Mouse (Mus musculus): Measurements from ENCODE around the gene Lss. TPM values are rescaled to one million over a fixed set of nuclear protein-coding genes. Genes with fewer than 3 reads are reported as not detected.

Lss gene
- polyA plus RNA-seq, 1 experiment, result 17.8 TPM

DNA sequence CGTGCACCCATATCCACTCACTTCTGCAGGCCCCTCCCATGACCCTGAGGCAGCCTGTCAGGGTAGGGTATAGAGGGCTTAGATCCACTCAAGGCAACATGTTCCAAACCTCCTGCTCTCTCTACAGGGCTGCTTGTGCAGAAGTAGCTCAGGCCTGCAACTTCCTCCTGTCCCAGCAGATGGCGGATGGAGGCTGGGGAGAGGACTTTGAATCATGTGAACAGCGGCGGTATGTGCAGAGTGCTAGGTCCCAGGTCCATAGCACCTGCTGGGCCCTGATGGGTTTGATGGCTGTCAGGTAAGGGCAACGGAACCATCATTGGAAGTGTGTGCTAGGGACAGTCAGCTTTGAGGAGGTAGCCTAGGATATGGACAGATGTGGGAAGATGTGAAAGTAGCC lies 19.1 kb downstream of the Lss start:
- no peak overlapping the region for H3K4me3 ChIP-seq (ENCODE audit: control insufficient read depth, insufficient read depth, low read length)
- no peaks in the 10 kb centered on the region for H3K4me1 ChIP-seq (replicated peaks; ENCODE audit: control insufficient read depth, insufficient read depth, low read length)
- 0 out of 2 replicates have a peak, but pooled peaks cover 7% of the 10 kb centered on the region for H3K36me3 ChIP-seq (ENCODE audit: control insufficient read depth, insufficient read depth, low read length)
- no peak for TF ChIP-seq POLR2A (IDR thresholded peaks at IDR 0.05; ENCODE audit: control insufficient read depth, extremely low read depth, insufficient read depth, low read length, poor library complexity)
- TF ChIP-seq CTCF (IDR thresholded peaks at IDR 0.05; ENCODE audit: borderline replicate concordance, control insufficient read depth, extremely low read depth, insufficient read depth, low read length, poor library complexity), result no peak
- H3K27ac ChIP-seq (ENCODE audit: control insufficient read depth, insufficient read depth, low read length), result no peak overlapping the region
- H3K27me3 ChIP-seq (ENCODE audit: control insufficient read depth, insufficient read depth, low read length), result no peaks in the 10 kb centered on the region
- DNase-seq, result no peak
- WGBS, result 95% methylated on average over 5 of the region's 5 CpGs

DNA sequence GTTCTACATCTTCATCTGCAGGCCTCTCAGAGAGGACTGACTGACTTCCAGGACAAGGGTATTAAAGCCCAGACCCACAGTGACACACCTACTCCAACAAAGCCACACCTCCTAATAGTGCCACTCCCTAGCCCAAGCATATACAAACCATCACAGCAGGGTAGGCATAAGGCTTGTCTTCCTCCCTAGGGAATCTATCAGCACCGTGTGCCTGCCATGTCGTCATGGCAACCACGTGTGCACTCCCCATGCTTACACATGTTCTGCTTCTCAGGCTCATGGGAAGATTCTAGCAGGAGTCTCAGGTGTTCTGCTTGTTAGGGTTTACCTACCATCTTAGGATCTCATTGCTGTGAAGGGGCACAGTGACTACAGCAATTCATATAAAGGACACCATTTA lies 20.2 kb downstream of the Lss start:
- H3K36me3 ChIP-seq (ENCODE audit: control insufficient read depth, insufficient read depth, low read length), result 0 out of 2 replicates have a peak, but pooled peaks cover 7% of the 10 kb centered on the region

DNA sequence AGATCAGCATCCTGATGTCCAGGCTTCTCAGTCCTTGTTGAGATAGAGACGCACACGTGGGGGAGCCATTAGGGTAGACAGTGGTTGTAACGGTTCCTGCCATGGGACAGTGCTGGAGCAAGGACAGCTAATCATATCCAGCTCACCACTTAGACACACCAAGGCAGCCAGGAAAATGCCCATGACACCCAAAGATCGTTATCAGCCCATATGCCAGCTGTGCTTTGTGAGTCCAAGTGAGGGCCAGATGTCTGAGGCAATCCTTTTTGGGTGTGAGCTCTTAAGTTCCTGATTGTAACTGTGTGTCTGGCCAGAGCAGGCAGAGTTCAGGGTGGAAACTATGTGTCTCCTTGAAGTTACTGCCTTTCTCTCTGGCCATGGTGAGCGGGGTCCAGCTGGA lies 22.7 kb downstream of the Lss start:
- Histone ChIP-seq H3K36me3 (ENCODE audit: control insufficient read depth, insufficient read depth, low read length) (0 out of 2 replicates have a peak, but pooled peaks cover 7% of the 10 kb centered on the region), H3K4me3 (ENCODE audit: control insufficient read depth, insufficient read depth, low read length) (no peak overlapping the region), H3K27me3 (ENCODE audit: control insufficient read depth, insufficient read depth, low read length) (no peaks in the 10 kb centered on the region), H3K27ac (ENCODE audit: control insufficient read depth, insufficient read depth, low read length) (no peak overlapping the region), H3K4me1 (replicated peaks; ENCODE audit: control insufficient read depth, insufficient read depth, low read length) (no peaks in the 10 kb centered on the region)
- DNase-seq, result no peak
- TF ChIP-seq CTCF (IDR thresholded peaks at IDR 0.05; ENCODE audit: borderline replicate concordance, control insufficient read depth, extremely low read depth, insufficient read depth, low read length, poor library complexity) (no peak), POLR2A (IDR thresholded peaks at IDR 0.05; ENCODE audit: control insufficient read depth, extremely low read depth, insufficient read depth, low read length, poor library complexity) (no peak)
- 93% methylated on average over 5 of the region's 5 CpGs for WGBS

More for the DNA sequence above, 20.2 kb downstream of the Lss start:
- TF ChIP-seq CTCF (IDR thresholded peaks at IDR 0.05; ENCODE audit: borderline replicate concordance, control insufficient read depth, extremely low read depth, insufficient read depth, low read length, poor library complexity) (no peak), POLR2A (IDR thresholded peaks at IDR 0.05; ENCODE audit: control insufficient read depth, extremely low read depth, insufficient read depth, low read length, poor library complexity) (no peak)
- DNase-seq, result no peak
- Histone ChIP-seq H3K27ac (ENCODE audit: control insufficient read depth, insufficient read depth, low read length) (no peak overlapping the region), H3K4me3 (ENCODE audit: control insufficient read depth, insufficient read depth, low read length) (no peak overlapping the region), H3K27me3 (ENCODE audit: control insufficient read depth, insufficient read depth, low read length) (no peaks in the 10 kb centered on the region), H3K4me1 (replicated peaks; ENCODE audit: control insufficient read depth, insufficient read depth, low read length) (no peaks in the 10 kb centered on the region)
- 95% methylated on average over 3 of the region's 3 CpGs for WGBS

DNA sequence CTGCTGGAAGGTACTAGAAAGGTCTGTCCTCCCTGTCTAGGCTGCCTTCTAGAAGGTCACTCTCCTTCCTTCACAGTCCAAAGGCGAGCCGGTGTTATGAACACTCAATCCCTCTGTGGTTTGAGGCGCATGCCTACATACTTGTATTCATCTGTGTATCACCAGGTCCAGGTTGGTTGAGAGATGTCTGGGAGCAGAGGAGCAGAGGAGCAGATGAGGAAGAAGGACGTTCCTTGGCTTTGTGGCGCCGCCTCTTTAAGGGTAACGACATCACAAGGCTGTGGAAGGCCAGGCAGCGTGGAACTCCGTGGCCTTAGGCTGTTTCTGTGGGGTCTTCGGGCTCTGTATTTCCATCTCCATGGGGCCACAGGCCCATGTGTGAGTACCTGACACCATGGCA lies 30.6 kb downstream of the Lss start, which contains the start of gene Spatc1l:
Spatc1l (plus strand) TSS at position 301 of the 400 bp plus-strand sequence.
- Histone ChIP-seq H3K4me3 (ENCODE audit: control insufficient read depth, insufficient read depth, low read length) (no peak within 1 kb of the TSS), H3K27me3 (ENCODE audit: control insufficient read depth, insufficient read depth, low read length) (no peaks in the 10 kb centered on the region), H3K36me3 (ENCODE audit: control insufficient read depth, insufficient read depth, low read length) (no peaks in the 10 kb centered on the region), H3K27ac (ENCODE audit: control insufficient read depth, insufficient read depth, low read length) (no peak within 1 kb of the TSS), H3K4me1 (replicated peaks; ENCODE audit: control insufficient read depth, insufficient read depth, low read length) (no peaks in the 10 kb centered on the region)
- DNase-seq, result no peak
- WGBS, result 85% methylated on average over 10 of the region's 10 CpGs
- TF ChIP-seq CTCF (IDR thresholded peaks at IDR 0.05; ENCODE audit: borderline replicate concordance, control insufficient read depth, extremely low read depth, insufficient read depth, low read length, poor library complexity), result no peak
- TF ChIP-seq POLR2A (IDR thresholded peaks at IDR 0.05; ENCODE audit: control insufficient read depth, extremely low read depth, insufficient read depth, low read length, poor library complexity), result no peak

DNA sequence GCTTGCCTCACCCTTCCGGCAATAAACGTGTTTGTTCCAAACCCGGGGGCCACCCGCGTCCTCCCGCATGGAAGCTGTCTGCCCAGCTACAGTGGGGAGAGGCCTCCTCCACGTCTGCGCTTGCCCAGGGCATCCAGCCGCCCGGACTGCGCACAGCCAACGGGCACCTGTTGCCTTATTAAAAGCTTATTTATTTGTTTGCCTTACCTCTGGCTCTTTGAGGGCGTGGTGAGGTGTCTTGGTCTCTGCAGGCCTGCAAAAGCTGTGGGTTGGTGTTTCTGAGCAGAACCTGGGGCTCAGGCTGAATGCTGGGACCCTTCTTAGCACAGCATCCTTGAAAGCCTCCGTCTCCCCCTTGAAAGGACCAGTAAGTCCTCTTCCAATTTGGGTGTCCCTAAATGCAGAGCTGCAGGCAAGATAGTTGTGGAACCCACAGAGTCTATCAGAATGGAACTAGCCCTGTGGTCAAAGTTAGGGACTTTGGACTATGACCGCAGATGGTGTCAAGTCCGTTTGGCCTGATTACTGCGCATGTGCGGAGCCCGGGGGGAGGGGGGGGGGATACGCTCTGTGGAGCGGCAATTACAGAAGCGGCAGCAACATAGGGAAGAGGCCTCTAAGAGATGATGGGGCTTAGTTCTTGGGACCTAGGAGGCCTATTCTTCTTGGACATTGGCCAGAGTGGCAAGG lies 38.8 kb downstream of the Lss start:
- H3K27me3 ChIP-seq (ENCODE audit: control insufficient read depth, insufficient read depth, low read length), result no peaks in the 10 kb centered on the region
- TF ChIP-seq CTCF (IDR thresholded peaks at IDR 0.05; ENCODE audit: borderline replicate concordance, control insufficient read depth, extremely low read depth, insufficient read depth, low read length, poor library complexity) (no peak), POLR2A (IDR thresholded peaks at IDR 0.05; ENCODE audit: control insufficient read depth, extremely low read depth, insufficient read depth, low read length, poor library complexity) (no peak)
- H3K4me3 ChIP-seq (ENCODE audit: control insufficient read depth, insufficient read depth, low read length), result no peak overlapping the region
- 94% methylated on average over 22 of the region's 22 CpGs for WGBS
- H3K27ac ChIP-seq (ENCODE audit: control insufficient read depth, insufficient read depth, low read length), result no peak overlapping the region
- DNase-seq, result no peak
- H3K36me3 ChIP-seq (ENCODE audit: control insufficient read depth, insufficient read depth, low read length), result no peaks in the 10 kb centered on the region
- no peaks in the 10 kb centered on the region for H3K4me1 ChIP-seq (replicated peaks; ENCODE audit: control insufficient read depth, insufficient read depth, low read length)

DNA sequence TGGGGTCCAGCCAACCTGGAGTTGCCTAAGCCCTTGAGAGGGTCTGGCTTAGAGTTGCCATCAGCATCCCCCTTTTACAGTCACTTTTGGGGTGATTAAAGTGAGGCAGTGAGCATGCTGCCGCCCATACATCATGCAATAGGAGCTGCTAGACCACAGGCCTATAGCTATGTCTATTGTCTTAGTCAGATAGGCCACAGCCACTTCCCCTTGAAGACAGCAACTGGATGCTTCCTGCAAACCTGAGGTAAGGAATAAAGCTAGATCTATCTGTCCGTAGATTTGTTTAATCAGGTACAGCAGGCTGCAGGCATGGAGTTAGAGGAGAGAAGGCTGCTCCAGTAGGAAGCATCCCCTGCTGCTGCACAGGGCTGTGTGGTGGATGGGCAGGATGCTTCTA lies 39.7 kb downstream of the Lss start:
- TF ChIP-seq POLR2A (IDR thresholded peaks at IDR 0.05; ENCODE audit: control insufficient read depth, extremely low read depth, insufficient read depth, low read length, poor library complexity) (no peak), CTCF (IDR thresholded peaks at IDR 0.05; ENCODE audit: borderline replicate concordance, control insufficient read depth, extremely low read depth, insufficient read depth, low read length, poor library complexity) (no peak)
- no peak overlapping the region for H3K27ac ChIP-seq (ENCODE audit: control insufficient read depth, insufficient read depth, low read length)
- no peaks in the 10 kb centered on the region for H3K4me1 ChIP-seq (replicated peaks; ENCODE audit: control insufficient read depth, insufficient read depth, low read length)
- H3K36me3 ChIP-seq (ENCODE audit: control insufficient read depth, insufficient read depth, low read length), result no peaks in the 10 kb centered on the region
- no peak overlapping the region for H3K4me3 ChIP-seq (ENCODE audit: control insufficient read depth, insufficient read depth, low read length)
- no peaks in the 10 kb centered on the region for H3K27me3 ChIP-seq (ENCODE audit: control insufficient read depth, insufficient read depth, low read length)
- 47% methylated on average over 2 of the region's 2 CpGs for WGBS
- DNase-seq, result no peak

All from thymus, adult 2 months (tissue).